Mouse (Mus musculus) megakaryocyte, embryonic 14.5 days (primary cell): ENCODE measurements around the gene Zfp967. TPM values are rescaled to one million over a fixed set of nuclear protein-coding genes. Genes with fewer than 3 reads are reported as not detected.
"Not testable (repeated sequence)": the region's sequence is repeated elsewhere in the genome, so short reads cannot be mapped to it uniquely, and the experiment has no call there.

Experiments used
- H3K27me3 ChIP-seq: replicated peaks from 2 replicates; pipeline ENCODE3; 2012; ENCODE audit warnings: inconsistent platforms
- H3K36me3 ChIP-seq: replicated peaks from 2 replicates; pipeline ENCODE3; 2012; ENCODE audit warnings: low read length, inconsistent platforms, mixed read lengths
- H3K4me1 ChIP-seq: 2 replicates; pipeline ENCODE4 v1.6.1; 2012; ENCODE audit warnings: inconsistent platforms
- H3K4me3 ChIP-seq: replicated peaks from 2 replicates; pipeline ENCODE3; 2012; ENCODE audit warnings: moderate library complexity, mild to moderate bottlenecking, inconsistent platforms
- H3K9me3 ChIP-seq: 2 replicates; pipeline ENCODE4 v1.6.1; 2012; ENCODE audit warnings: inconsistent platforms
- polyA plus RNA-seq: library from polyadenylated mRNA; stranded (reverse); fragments of >175 nt; gene quantifications from 2 replicates; pipeline ENCODE4 v1.2.3, GENCODE M21; 2012; ENCODE audit warnings: low replicate concordance; ENCODE audit not compliant: insufficient read depth

The Zfp967 gene
- polyA plus RNA-seq = not detected in 2 replicates

GRCm38 (mm10) chr2:176520756-176521155, at the start of gene Zfp967:
Gene Zfp967 (plus strand): TSS chr2:176521056.
- H3K4me3 ChIP-seq, H3K27me3 ChIP-seq, H3K4me1 ChIP-seq, H3K9me3 ChIP-seq, H3K36me3 ChIP-seq: not testable (repeated sequence)

- not testable (repeated sequence) for H3K27me3 ChIP-seq, H3K4me1 ChIP-seq, H3K36me3 ChIP-seq, H3K9me3 ChIP-seq, H3K4me3 ChIP-seq
These were observed 34.2 kb upstream of the Zfp967 start, which contains the start of gene Gm14434 for GRCm38 (mm10) chr2:176486683-176487082. Gene Gm14434 (minus strand): TSS chr2:176486783.

Other genes starting within 250 kb of the Zfp967 start
- not detected in 2 replicates for gene Gm11009, start 201.6 kb upstream of the Zfp967 start, polyA plus RNA-seq
- not detected in 2 replicates for gene Gm14435, start 97.5 kb upstream of the Zfp967 start, polyA plus RNA-seq
- not detected in 2 replicates for gene Gm14434, start 34.3 kb upstream of the Zfp967 start, polyA plus RNA-seq
- 3.6 TPM in 1 of 2 replicates, not detected in the other for gene Gm14308, start 115.3 kb downstream of the Zfp967 start, polyA plus RNA-seq
- 0.58 TPM in 1 of 2 replicates, not detected in the other for gene Zfp973, start 149.5 kb downstream of the Zfp967 start, polyA plus RNA-seq
- 1.1 TPM in 1 of 2 replicates, not detected in the other for gene Gm14305, start 187.3 kb downstream of the Zfp967 start, polyA plus RNA-seq